Mouse (Mus musculus) central nervous system, embryonic 11.5 days (tissue): ENCODE data around the gene Ifitm6. TPM values are rescaled to one million over a fixed set of nuclear protein-coding genes. Genes with fewer than 3 reads are reported as not detected.

Experiments
- polyA plus RNA-seq: library from polyadenylated mRNA; depleted of rRNA; stranded (reverse); fragments of >200 nt; gene quantifications from 2 replicates; pipeline ENCODE4 v1.2.3, GENCODE M21; 2012; rRNA removed

Ifitm6 gene
- 0.35 and 0.38 TPM in 2 replicates for polyA plus RNA-seq

DNA sequence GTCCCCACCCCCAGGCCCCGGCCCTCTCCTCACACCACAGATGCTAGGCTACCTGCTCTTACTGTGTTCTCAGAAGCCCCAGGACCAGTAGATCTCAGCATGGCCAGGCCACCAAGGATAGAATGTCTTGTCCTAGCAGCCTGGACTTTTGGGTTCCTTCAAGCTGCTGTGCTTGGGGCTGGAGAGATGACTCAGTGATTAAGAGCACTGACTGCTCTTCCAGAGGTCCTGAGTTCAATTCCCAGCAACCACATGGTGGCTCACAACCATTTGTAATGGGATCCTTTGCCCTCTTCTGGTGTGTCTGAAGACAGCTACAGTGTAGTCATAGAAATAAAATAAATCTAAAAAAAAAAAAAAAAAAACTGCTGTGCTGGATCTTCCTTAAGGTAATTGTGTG, at the start of gene Ifitm6:
Gene Ifitm6 (minus strand): TSS at position 101 of the 400 bp plus-strand sequence.

DNA sequence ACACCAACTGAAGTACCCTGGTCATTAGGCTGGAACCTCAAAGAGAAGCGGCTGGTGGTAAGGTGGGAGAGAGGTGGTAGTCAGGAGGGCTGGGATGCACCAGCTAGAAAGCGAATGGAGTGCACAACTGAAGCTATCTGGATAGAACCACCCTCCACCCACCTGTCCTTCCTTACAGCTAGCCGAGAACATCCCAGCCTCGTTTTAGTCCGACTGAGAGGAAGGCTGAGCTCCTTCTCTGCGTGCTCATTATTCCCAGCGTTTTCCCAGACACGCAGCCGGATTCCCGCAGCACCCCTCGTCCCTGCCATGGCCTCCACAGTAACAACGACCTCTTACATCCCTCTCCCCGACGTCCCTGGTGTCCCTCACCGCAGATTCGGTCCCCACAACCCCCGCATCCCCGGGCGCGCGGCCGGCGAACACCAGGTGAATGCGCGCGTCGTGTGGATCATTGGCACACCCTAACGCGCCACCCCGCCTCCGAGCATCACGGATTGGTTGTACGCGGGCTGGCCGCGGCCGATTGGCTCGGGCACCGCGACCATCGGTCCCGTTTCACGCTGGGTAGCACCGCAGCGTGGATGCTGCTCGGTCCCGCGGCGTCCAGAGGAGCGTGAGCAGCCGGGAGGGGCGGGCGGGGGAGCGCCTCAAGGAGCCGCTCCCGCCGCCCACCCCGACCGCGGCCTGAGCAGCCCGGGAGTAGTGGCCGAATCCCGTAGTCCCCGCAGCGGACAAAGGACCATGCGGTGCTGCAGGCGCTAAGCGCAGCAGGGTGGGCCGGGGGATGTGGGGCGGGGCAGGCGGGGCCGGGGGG, 42.9 kb upstream of the Ifitm6 start, which contains the start of gene B4galnt4:
Gene B4galnt4 (plus strand): TSS at position 679 of the 817 bp plus-strand sequence.

DNA sequence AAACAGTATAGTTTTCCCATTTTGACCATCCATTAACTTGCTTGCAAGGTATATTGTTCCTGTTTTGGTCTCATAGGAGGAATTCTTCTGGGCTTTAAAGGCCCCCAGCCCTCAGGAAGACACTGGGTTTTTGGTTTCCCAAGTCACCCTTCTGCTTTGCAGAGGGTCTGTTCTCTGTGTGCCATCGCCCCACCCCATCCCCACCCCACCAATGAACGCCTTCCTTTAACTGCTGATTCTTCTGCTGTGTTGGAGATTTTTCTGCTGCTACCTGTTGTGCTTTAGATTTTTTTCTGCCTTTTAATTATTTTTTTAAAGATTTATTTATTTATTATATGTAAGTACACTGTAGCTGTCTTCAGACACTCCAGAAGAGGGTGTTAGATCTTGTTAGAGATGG, 11.1 kb upstream of the Ifitm6 start, which contains the start of gene Gm17387:
Gene Gm17387 (plus strand): TSS at position 301 of the 400 bp plus-strand sequence.

DNA sequence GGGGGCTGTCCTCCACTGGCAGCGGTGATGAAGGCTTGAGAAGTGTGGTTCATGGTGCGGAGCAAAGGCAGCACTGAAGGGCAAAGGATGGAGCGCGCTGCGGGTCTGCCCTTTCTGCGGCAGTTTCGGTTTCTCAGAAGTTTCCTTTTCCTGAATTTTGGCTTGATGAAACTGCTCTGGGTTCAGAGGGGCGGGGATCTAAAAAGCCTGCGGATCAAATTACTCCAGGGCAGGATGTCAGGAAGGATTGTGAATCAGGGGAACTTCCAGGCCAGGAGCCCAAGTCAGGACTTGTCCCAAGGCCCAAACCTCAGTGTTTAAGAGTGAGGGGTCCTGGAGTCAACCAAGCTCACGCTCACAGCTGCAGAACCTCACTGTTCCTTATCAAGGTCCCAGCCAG, 7.1 kb downstream of the Ifitm6 start, which contains the start of gene Ifitm3:
Gene Ifitm3 (minus strand): TSS at position 178 of the 400 bp plus-strand sequence.

DNA sequence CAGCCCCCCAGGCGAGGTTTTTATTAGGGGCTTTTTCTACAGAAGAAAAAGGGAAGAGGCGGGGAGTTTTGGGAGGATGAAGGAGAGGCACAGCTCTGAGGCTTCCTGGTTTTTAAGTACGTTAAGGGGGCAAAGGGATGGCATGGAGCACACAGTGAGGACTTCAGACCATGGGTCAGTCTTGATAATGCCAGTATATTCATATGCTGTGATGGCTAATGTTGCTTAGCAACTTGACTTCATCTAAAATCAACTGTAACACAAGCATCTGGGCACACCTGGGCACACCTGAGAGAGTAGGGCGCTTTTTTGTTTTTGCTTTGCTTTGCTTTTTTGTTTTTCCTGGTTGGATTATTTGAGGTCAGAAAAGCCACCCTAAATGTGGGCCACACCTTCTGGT, 50.8 kb downstream of the Ifitm6 start, which contains the start of gene Ifitm1:
Gene Ifitm1 (plus strand): TSS at position 301 of the 400 bp plus-strand sequence.

Other genes starting within 250 kb of the Ifitm6 start
- gene Syce1, start 230.1 kb downstream of the Ifitm6 start, polyA plus RNA-seq = 0.12 and 0.24 TPM in 2 replicates
- 2.4 and 4.2 TPM in 2 replicates for gene Zfp941, start 195.7 kb downstream of the Ifitm6 start, polyA plus RNA-seq
- 0.32 and 0.51 TPM in 2 replicates for gene Urah, start 182.9 kb downstream of the Ifitm6 start, polyA plus RNA-seq
- not detected in 2 replicates for gene Scgb1c1, start 172.4 kb downstream of the Ifitm6 start, polyA plus RNA-seq
- gene Odf3, start 170.1 kb downstream of the Ifitm6 start, polyA plus RNA-seq = not detected in 2 replicates
- 0.08 and 0.14 TPM in 2 replicates for gene Gm45785, start 161.6 kb downstream of the Ifitm6 start, polyA plus RNA-seq
- 61.0 and 61.6 TPM in 2 replicates for gene Ric8a, start 161.0 kb downstream of the Ifitm6 start, polyA plus RNA-seq
- 21.6 and 24.4 TPM in 2 replicates for gene Bet1l, start 160.3 kb downstream of the Ifitm6 start, polyA plus RNA-seq
- 167 and 206 TPM in 2 replicates for gene Psmd13, start 136.0 kb downstream of the Ifitm6 start, polyA plus RNA-seq
- gene Sirt3, start 135.6 kb downstream of the Ifitm6 start, polyA plus RNA-seq = 22.4 and 26.1 TPM in 2 replicates
- gene Cox8b, start 117.5 kb downstream of the Ifitm6 start, polyA plus RNA-seq = 0.50 and 1.3 TPM in 2 replicates
- gene Nlrp6, start 97.0 kb downstream of the Ifitm6 start, polyA plus RNA-seq = 0.17 and 0.53 TPM in 2 replicates
- 15.3 and 24.6 TPM in 2 replicates for gene Pgghg, start 76.5 kb downstream of the Ifitm6 start, polyA plus RNA-seq
- gene Ifitm5, start 67.6 kb downstream of the Ifitm6 start, polyA plus RNA-seq = 0.88 and 2.0 TPM in 2 replicates
- not detected in 2 replicates for gene Gm45717, start 62.0 kb downstream of the Ifitm6 start, polyA plus RNA-seq
- gene Ifitm2, start 61.9 kb downstream of the Ifitm6 start, polyA plus RNA-seq = 87.0 and 380 TPM in 2 replicates
- gene Ifitm1, start 50.7 kb downstream of the Ifitm6 start, polyA plus RNA-seq = 12.4 and 30.5 TPM in 2 replicates
- gene Ifitm3, start 7.2 kb downstream of the Ifitm6 start, polyA plus RNA-seq = 5.5 and 20.2 TPM in 2 replicates
- not detected in 2 replicates for gene Gm17387, start 11.2 kb upstream of the Ifitm6 start, polyA plus RNA-seq
- gene B4galnt4, start 43.2 kb upstream of the Ifitm6 start, polyA plus RNA-seq = 68.2 and 109 TPM in 2 replicates
- 1.5 and 2.1 TPM in 2 replicates for gene Pkp3, start 60.3 kb upstream of the Ifitm6 start, polyA plus RNA-seq
- gene Sigirr, start 82.6 kb upstream of the Ifitm6 start, polyA plus RNA-seq = 2.3 and 2.7 TPM in 2 replicates
- 0.52 and 0.88 TPM in 2 replicates for gene Ano9, start 99.9 kb upstream of the Ifitm6 start, polyA plus RNA-seq
- gene Ptdss2, start 104.5 kb upstream of the Ifitm6 start, polyA plus RNA-seq = 55.5 and 61.6 TPM in 2 replicates
- gene Rnh1, start 154.9 kb upstream of the Ifitm6 start, polyA plus RNA-seq = 44.5 and 71.8 TPM in 2 replicates
- gene Hras, start 176.1 kb upstream of the Ifitm6 start, polyA plus RNA-seq = 97.5 and 134 TPM in 2 replicates
- 15.4 and 17.1 TPM in 2 replicates for gene Lrrc56, start 176.2 kb upstream of the Ifitm6 start, polyA plus RNA-seq
- gene Lmntd2, start 196.2 kb upstream of the Ifitm6 start, polyA plus RNA-seq = 8.6 and 10.9 TPM in 2 replicates
- gene Rassf7, start 197.9 kb upstream of the Ifitm6 start, polyA plus RNA-seq = 38.0 and 43.8 TPM in 2 replicates
- gene Phrf1, start 210.9 kb upstream of the Ifitm6 start, polyA plus RNA-seq = 45.8 and 52.9 TPM in 2 replicates
- gene Irf7, start 248.6 kb upstream of the Ifitm6 start, polyA plus RNA-seq = 0.49 and 0.77 TPM in 2 replicates